Mouse (Mus musculus) forebrain, embryonic 13.5 days (tissue): ENCODE measurements at regions not wholly inside any gene's neighbourhood (a gene's known extent, or its start where the extent isn't known, plus 50 kb on each side); places are given as distances from the start of the nearest gene placed in this dataset.

Experiments used
- ATAC-seq: fragments of 200-750 bp; cut with Nextera tagmentation; 2 replicates; pipeline ENCODE4 v1.8.0; 2017
- H3K27ac ChIP-seq: fragments of 300-500 bp; sonication (generic); 2 replicates; pipeline ENCODE4 v1.5.1; 2015; ENCODE audit warnings: inconsistent platforms, mild to moderate bottlenecking, moderate library complexity
- H3K27me3 ChIP-seq: fragments of 300-500 bp; sonication (generic); 2 replicates; pipeline ENCODE4 v1.6.1; 2015; ENCODE audit warnings: mild to moderate bottlenecking, inconsistent platforms
- H3K36me3 ChIP-seq: fragments of 300-500 bp; sonication (generic); 2 replicates; pipeline ENCODE4 v1.6.1; 2015; ENCODE audit warnings: mild to moderate bottlenecking, inconsistent platforms; ENCODE audit not compliant: poor library complexity, severe bottlenecking
- H3K4me1 ChIP-seq: fragments of 300-500 bp; sonication (generic); 2 replicates; pipeline ENCODE4 v1.6.1; 2015; ENCODE audit warnings: inconsistent platforms
- H3K4me2 ChIP-seq: fragments of 300-500 bp; sonication (generic); 2 replicates; pipeline ENCODE4 v1.6.1; 2015; ENCODE audit warnings: inconsistent platforms, mild to moderate bottlenecking, moderate library complexity
- H3K4me3 ChIP-seq: fragments of 300-500 bp; sonication (generic); 2 replicates; pipeline ENCODE4 v1.5.1; 2015; ENCODE audit warnings: mild to moderate bottlenecking, inconsistent platforms
- H3K9ac ChIP-seq: fragments of 300-500 bp; sonication (generic); 2 replicates; pipeline ENCODE4 v1.6.1; 2015; ENCODE audit warnings: mild to moderate bottlenecking, inconsistent platforms
- H3K9me3 ChIP-seq: fragments of 300-500 bp; sonication (generic); replicated peaks from 2 replicates; pipeline ENCODE4 v1.6.1; 2016; ENCODE audit warnings: inconsistent platforms
- WGBS: fragments of 180-500 bp; shearing (Covaris S2); methylation state at CpG from one replicate; pipeline ENCODE4 v1.1.7; 2015; 5-methylcytosine and 5-hydroxymethylcytosine counted together

GRCm38 (mm10) chr16:42675031-42675430 is 200.7 kb upstream of the Zbtb20 start:
- ATAC-seq, result no peak
- no peaks in the 10 kb centered on the region for H3K36me3 ChIP-seq
- H3K4me1 ChIP-seq, result no peaks in the 10 kb centered on the region
- no peak overlapping the region for H3K4me3 ChIP-seq
- 93% methylated on average over 3 of the region's 3 CpGs for WGBS
- H3K4me2 ChIP-seq, result no peak overlapping the region
- H3K27ac ChIP-seq, result no peak overlapping the region
- H3K27me3 ChIP-seq, result no peaks in the 10 kb centered on the region
- no peaks in the 10 kb centered on the region for H3K9me3 ChIP-seq
- no peak overlapping the region for H3K9ac ChIP-seq

GRCm38 (mm10) chr16:42666601-42667000 is 209.1 kb upstream of the Zbtb20 start:
- no peak overlapping the region for H3K4me2 ChIP-seq
- WGBS, result 51% methylated on average over 3 of the region's 3 CpGs
- peak; percentile 50; the same call in 1 of the 2 replicates for ATAC-seq
- H3K36me3 ChIP-seq, result no peaks in the 10 kb centered on the region
- no peak overlapping the region for H3K4me3 ChIP-seq
- no peak overlapping the region for H3K27ac ChIP-seq
- H3K27me3 ChIP-seq, result no peaks in the 10 kb centered on the region
- H3K9me3 ChIP-seq, result no peaks in the 10 kb centered on the region
- H3K4me1 ChIP-seq, result no peaks in the 10 kb centered on the region
- no peak overlapping the region for H3K9ac ChIP-seq

GRCm38 (mm10) chr16:42651904-42652732 is 223.6 kb upstream of the Zbtb20 start:
- ATAC-seq, result no peak
- H3K4me2 ChIP-seq, result no peak overlapping the region
- no peak overlapping the region for H3K9ac ChIP-seq
- H3K27me3 ChIP-seq, result no peaks in the 10 kb centered on the region
- no peaks in the 10 kb centered on the region for H3K36me3 ChIP-seq
- no peak overlapping the region for H3K4me3 ChIP-seq
- no peak overlapping the region for H3K27ac ChIP-seq
- WGBS, result 83% methylated on average over 10 of the region's 10 CpGs
- H3K9me3 ChIP-seq, result no peaks in the 10 kb centered on the region
- H3K4me1 ChIP-seq, result no peaks in the 10 kb centered on the region; the same call in 1 of the 2 replicates

- WGBS, result 70% methylated on average over 5 of the region's 5 CpGs
These were observed 225.9 kb upstream of the Zbtb20 start for GRCm38 (mm10) chr16:42649767-42650166.

GRCm38 (mm10) chr16:42648531-42649142 is 227.0 kb upstream of the Zbtb20 start:
- WGBS, result 96% methylated on average over 5 of the region's 5 CpGs
- no peak overlapping the region for H3K4me3 ChIP-seq
- H3K27ac ChIP-seq, result no peak overlapping the region
- no peaks in the 10 kb centered on the region for H3K36me3 ChIP-seq
- no peaks in the 10 kb centered on the region for H3K27me3 ChIP-seq
- H3K4me2 ChIP-seq, result no peak overlapping the region
- no peaks in the 10 kb centered on the region for H3K9me3 ChIP-seq
- no peak overlapping the region for H3K9ac ChIP-seq
- no peak for ATAC-seq
- H3K4me1 ChIP-seq, result no peaks in the 10 kb centered on the region; the same call in 1 of the 2 replicates

More at GRCm38 (mm10) chr16:42649767-42650166, 225.9 kb upstream of the Zbtb20 start:
- no peak overlapping the region for H3K4me3 ChIP-seq
- no peak overlapping the region for H3K27ac ChIP-seq
- H3K36me3 ChIP-seq, result no peaks in the 10 kb centered on the region
- H3K9ac ChIP-seq, result no peak overlapping the region
- no peak overlapping the region for H3K4me2 ChIP-seq
- no peaks in the 10 kb centered on the region; the same call in 1 of the 2 replicates for H3K4me1 ChIP-seq
- no peaks in the 10 kb centered on the region for H3K9me3 ChIP-seq
- H3K27me3 ChIP-seq, result no peaks in the 10 kb centered on the region
- 0 out of 2 replicates have a peak, but pooled peaks have one; percentile 36 for ATAC-seq

GRCm38 (mm10) chr16:42647762-42648161 is 227.9 kb upstream of the Zbtb20 start:
- Histone ChIP-seq H3K4me2 (no peak overlapping the region), H3K9ac (no peak overlapping the region), H3K36me3 (no peaks in the 10 kb centered on the region), H3K4me3 (no peak overlapping the region), H3K4me1 (no peaks in the 10 kb centered on the region; the same call in 1 of the 2 replicates), H3K9me3 (no peaks in the 10 kb centered on the region), H3K27ac (no peak overlapping the region), H3K27me3 (no peaks in the 10 kb centered on the region)
- 96% methylated on average over 5 of the region's 5 CpGs for whole genome bisulfite sequencing
- no peak for ATAC-seq

GRCm38 (mm10) chr16:42635766-42636165 is 239.9 kb upstream of the Zbtb20 start:
- no peak overlapping the region for H3K27ac ChIP-seq
- no peak overlapping the region for H3K9ac ChIP-seq
- H3K27me3 ChIP-seq, result no peaks in the 10 kb centered on the region
- H3K4me3 ChIP-seq, result no peak overlapping the region
- no peak overlapping the region for H3K4me2 ChIP-seq
- H3K36me3 ChIP-seq, result no peaks in the 10 kb centered on the region
- no peak for ATAC-seq
- no peaks in the 10 kb centered on the region for H3K9me3 ChIP-seq
- 82% methylated on average over 3 of the region's 3 CpGs for WGBS
- H3K4me1 ChIP-seq, result no peaks in the 10 kb centered on the region

GRCm38 (mm10) chr16:42627675-42628074 is 248.0 kb upstream of the Zbtb20 start:
- Histone ChIP-seq H3K4me1 (peaks cover 4% of the 10 kb centered on the region; the same call in 1 of the 2 replicates), H3K27me3 (no peaks in the 10 kb centered on the region), H3K36me3 (no peaks in the 10 kb centered on the region), H3K4me2 (no peak overlapping the region), H3K27ac (no peak overlapping the region), H3K4me3 (no peak overlapping the region), H3K9ac (no peak overlapping the region), H3K9me3 (no peaks in the 10 kb centered on the region)
- WGBS, result 43% methylated on average over 3 of the region's 3 CpGs
- ATAC-seq, result peak; percentile 27; the same call in 1 of the 2 replicates

GRCm38 (mm10) chr16:42615920-42616319 is 259.8 kb upstream of the Zbtb20 start:
- ATAC-seq, result peak; percentile 85; the same call in 1 of the 2 replicates
- Histone ChIP-seq H3K9ac (no peak overlapping the region), H3K27ac (no peak overlapping the region; the same call in 1 of the 2 replicates), H3K27me3 (no peaks in the 10 kb centered on the region), H3K4me2 (no peak overlapping the region), H3K36me3 (no peaks in the 10 kb centered on the region), H3K4me3 (no peak overlapping the region), H3K9me3 (no peaks in the 10 kb centered on the region), H3K4me1 (no peaks in the 10 kb centered on the region)
- WGBS, result 67% methylated on average over 3 of the region's 3 CpGs

GRCm38 (mm10) chr16:42612011-42612410 is 263.7 kb upstream of the Zbtb20 start:
- H3K36me3 ChIP-seq, result no peaks in the 10 kb centered on the region
- no peaks in the 10 kb centered on the region for H3K4me1 ChIP-seq
- H3K9ac ChIP-seq, result no peak overlapping the region
- no peaks in the 10 kb centered on the region for H3K27me3 ChIP-seq
- H3K4me3 ChIP-seq, result no peak overlapping the region
- ATAC-seq, result no peak
- no peak overlapping the region for H3K4me2 ChIP-seq
- H3K27ac ChIP-seq, result no peak overlapping the region
- WGBS, result 80% methylated on average over 2 of the region's 2 CpGs
- no peaks in the 10 kb centered on the region for H3K9me3 ChIP-seq

- no peak overlapping the region for H3K9ac ChIP-seq
- H3K36me3 ChIP-seq, result no peaks in the 10 kb centered on the region
- no peak overlapping the region for H3K4me3 ChIP-seq
- WGBS, result 71% methylated on average over 5 of the region's 5 CpGs
- peaks cover under 1% of the 10 kb centered on the region; the same call in 1 of the 2 replicates for H3K9me3 ChIP-seq
- H3K27me3 ChIP-seq, result no peaks in the 10 kb centered on the region
- no peak overlapping the region for H3K27ac ChIP-seq
- no peak for ATAC-seq
- no peak overlapping the region for H3K4me2 ChIP-seq
- no peaks in the 10 kb centered on the region for H3K4me1 ChIP-seq
These were observed 267.3 kb upstream of the Zbtb20 start for GRCm38 (mm10) chr16:42608336-42608735.

GRCm38 (mm10) chr16:42592321-42592720 is 251.9 kb upstream of the Gap43 start:
- Histone ChIP-seq H3K9me3 (no peaks in the 10 kb centered on the region), H3K9ac (no peak overlapping the region), H3K27me3 (no peaks in the 10 kb centered on the region), H3K4me3 (no peak overlapping the region), H3K4me1 (no peaks in the 10 kb centered on the region), H3K27ac (no peak overlapping the region), H3K4me2 (no peak overlapping the region), H3K36me3 (no peaks in the 10 kb centered on the region)
- ATAC-seq, result no peak
- 75% methylated on average over 3 of the region's 3 CpGs for WGBS
